ENCODE assay signal across 12 mouse cellular contexts in the genomic region with DNA sequence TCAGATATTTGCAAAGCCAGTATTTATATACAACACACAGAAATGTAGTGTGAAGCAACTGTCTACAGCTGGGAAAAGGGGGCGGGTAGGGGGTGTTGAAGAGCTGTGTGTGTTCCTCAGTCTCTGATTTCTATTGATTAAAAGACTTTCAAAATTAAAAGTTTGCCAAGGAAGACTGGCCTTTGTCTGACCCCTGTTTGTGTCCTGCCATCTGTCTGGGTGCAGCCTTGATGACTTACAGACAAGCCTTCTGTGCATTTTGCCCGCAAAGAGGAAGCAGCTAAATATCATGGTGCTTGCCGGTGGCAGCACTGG. TPM values are rescaled to one million over a fixed set of nuclear protein-coding genes. Genes with fewer than 3 reads are reported as not detected.
DNase-seq lines count a peak whose midpoint lies in the region; ATAC-seq and TF ChIP-seq lines count a peak whose summit lies in the region.
"Had no signal": no experiment of that assay in that cellular context is flagged by ENCODE, and none has a peak within 500 bp of the region (broad histone marks: within the 10 kb centered on the region; RNA-seq: fewer than 3 reads in every experiment).

No protein-coding gene starts in this region.

- intact Hi-C loops in heart, postnatal 14 days (cut with DNase I): no loop called here
- intact Hi-C loops in left cerebral cortex, postnatal 4 days (cut with DNase I): no loop called here

- no peak for TF ChIP-seq CTCF in heart, postnatal 0 days (IDR thresholded peaks at IDR 0.05; ENCODE audit: low read depth)

- no peaks in the 10 kb centered on the region for H3K27me3 ChIP-seq in heart, postnatal 0 days (ENCODE audit: control insufficient read depth, insufficient read depth, low read length)
- H3K27me3 ChIP-seq in embryonic facial prominence, embryonic 10.5 days (replicated peaks; ENCODE audit: low read depth, poor library complexity, severe bottlenecking): no peaks in the 10 kb centered on the region
- no peaks in the 10 kb centered on the region for H3K27me3 ChIP-seq in hindbrain, embryonic 12.5 days
- no peaks in the 10 kb centered on the region for H3K27me3 ChIP-seq in midbrain, embryonic 11.5 days (ENCODE audit: control insufficient read depth, insufficient read depth, low read length)

- H3K4me3 ChIP-seq in heart, postnatal 0 days (ENCODE audit: low read depth, low read length): no peak overlapping the region
- H3K4me3 ChIP-seq in embryonic facial prominence, embryonic 10.5 days: peak overlapping the region; percentile 33; the same call in 1 of the 2 replicates
- no peak overlapping the region for H3K4me3 ChIP-seq in hindbrain, embryonic 12.5 days
- H3K4me3 ChIP-seq in midbrain, embryonic 11.5 days (ENCODE audit: low read depth, low read length): no peak overlapping the region

- 0 out of 2 replicates have a peak overlapping the region, but pooled peaks have one; percentile 1 for H3K4me2 ChIP-seq in heart, postnatal 0 days (ENCODE audit: low read depth, low read length)
- H3K4me2 ChIP-seq in hindbrain, embryonic 12.5 days (replicated peaks): peak overlapping the region; percentile 25
- H3K4me2 ChIP-seq in midbrain, embryonic 11.5 days: peak overlapping the region; percentile 46

- no peak for TF ChIP-seq EP300 in heart, postnatal 0 days (IDR thresholded peaks at IDR 0.05; ENCODE audit: low read depth)

- H3K9me3 ChIP-seq in heart, postnatal 0 days (replicated peaks; ENCODE audit: control insufficient read depth, low read length): no peaks in the 10 kb centered on the region
- no peaks in the 10 kb centered on the region for H3K9me3 ChIP-seq in embryonic facial prominence, embryonic 10.5 days
- no peaks in the 10 kb centered on the region for H3K9me3 ChIP-seq in hindbrain, embryonic 12.5 days (replicated peaks)
- H3K9me3 ChIP-seq in midbrain, embryonic 11.5 days (ENCODE audit: control insufficient read depth, low read length): no peaks in the 10 kb centered on the region

- H3K4me1 ChIP-seq in heart, postnatal 0 days (ENCODE audit: control insufficient read depth, insufficient read depth): peaks cover 14% of the 10 kb centered on the region
- H3K4me1 ChIP-seq in embryonic facial prominence, embryonic 10.5 days: peaks cover 59% of the 10 kb centered on the region
- peaks cover 33% of the 10 kb centered on the region for H3K4me1 ChIP-seq in hindbrain, embryonic 12.5 days
- peaks cover 28% of the 10 kb centered on the region for H3K4me1 ChIP-seq in midbrain, embryonic 11.5 days (ENCODE audit: control insufficient read depth, insufficient read depth, low read length)

- no peak for DNase-seq in heart, postnatal 0 days (ENCODE audit: low spot score)
- DNase-seq in heart, postnatal 14 days: no peak
- no peak for DNase-seq in embryonic facial prominence, embryonic 10.5 days (ENCODE audit: low spot score)
- peak; percentile 93 for DNase-seq in midbrain, embryonic 11.5 days (ENCODE audit: low spot score, missing footprints)
- DNase-seq in right cerebral cortex, postnatal 25 days: no peak
- no peak for DNase-seq in left cerebral cortex, postnatal 4 days
- DNase-seq: cerebellum, adult 9-11 months; gastrocnemius, postnatal 25 days; spleen, adult 18-20 months had no signal

- no peak overlapping the region for H3K9ac ChIP-seq in heart, postnatal 0 days (replicated peaks; ENCODE audit: low read depth, low read length)
- peak overlapping the region; percentile 47; the same call in 1 of the 2 replicates for H3K9ac ChIP-seq in hindbrain, embryonic 12.5 days
- peak overlapping the region; percentile 62 for H3K9ac ChIP-seq in midbrain, embryonic 11.5 days (ENCODE audit: low read length)

- H3K27ac ChIP-seq in heart, postnatal 0 days (ENCODE audit: low read depth): peak overlapping the region; percentile 47; the same call in 1 of the 2 replicates
- peak overlapping the region; percentile 90 for H3K27ac ChIP-seq in embryonic facial prominence, embryonic 10.5 days (replicated peaks)
- H3K27ac ChIP-seq in hindbrain, embryonic 12.5 days: peak overlapping the region; percentile 92
- peak overlapping the region; percentile 99 for H3K27ac ChIP-seq in midbrain, embryonic 11.5 days (ENCODE audit: low read depth, low read length)

- no peak for ATAC-seq in heart, postnatal 0 days (ENCODE audit: insufficient read depth, low read depth)
- ATAC-seq in hindbrain, embryonic 12.5 days (ENCODE audit: low FRiP score): peak; percentile 9
- peak; percentile 2 for ATAC-seq in midbrain, embryonic 11.5 days (ENCODE audit: low FRiP score)
- no peak for ATAC-seq in megakaryocyte-erythroid progenitor cell, adult 5-6 weeks (replicated peaks; ENCODE audit: low FRiP score, low TSS enrichment, poor library complexity, severe bottlenecking)

- H3K36me3 ChIP-seq in heart, postnatal 0 days (replicated peaks; ENCODE audit: control insufficient read depth, insufficient read depth, low read length): peaks cover 9% of the 10 kb centered on the region
- H3K36me3 ChIP-seq in embryonic facial prominence, embryonic 10.5 days (replicated peaks): peaks cover 46% of the 10 kb centered on the region
- peaks cover 10% of the 10 kb centered on the region for H3K36me3 ChIP-seq in hindbrain, embryonic 12.5 days
- H3K36me3 ChIP-seq in midbrain, embryonic 11.5 days (ENCODE audit: control insufficient read depth, insufficient read depth, low read length): no peaks in the 10 kb centered on the region

- WGBS in heart, postnatal 0 days: 19% methylated on average over 3 of the region's 3 CpGs
- 14% methylated on average over 3 of the region's 3 CpGs for WGBS in embryonic facial prominence, embryonic 10.5 days
- WGBS in hindbrain, embryonic 12.5 days: 14% methylated on average over 3 of the region's 3 CpGs
- 3% methylated on average over 3 of the region's 3 CpGs for WGBS in midbrain, embryonic 11.5 days

RNA-seq across cellular contexts. Expression of gene 4933415A04Rik, which starts 11.8 kb away (rescaled TPM):
- 0.08 and 1.0 TPM in 2 replicates for total RNA-seq in heart, postnatal 0 days (2014; rRNA removed; ENCODE audit: low replicate concordance)
- polyA plus RNA-seq in heart, postnatal 0 days (2015; fragmentation: Nextera tagmentation; extraction: Ambion mirVana): 4.8 and 5.5 TPM in 2 replicates
- 1 to 10 TPM; 1.2 to 1.6 TPM for total RNA-seq in heart, postnatal 14 days (2021)
- 12.4 and 13.7 TPM in 2 replicates for polyA plus RNA-seq in embryonic facial prominence, embryonic 10.5 days (2016; fragmentation: Nextera tagmentation; extraction: Ambion mirVana)
- 6.5 and 8.1 TPM in 2 replicates for polyA plus RNA-seq in hindbrain, embryonic 12.5 days (2016; fragmentation: Nextera tagmentation; extraction: Ambion mirVana)
- polyA plus RNA-seq in midbrain, embryonic 11.5 days (2014; fragmentation: Nextera tagmentation; extraction: Ambion mirVana): 10.1 and 11.3 TPM in 2 replicates
- total RNA-seq in left cerebral cortex, postnatal 4 days (2021): 1 to 10 TPM; 1.7 to 2.2 TPM
- not detected in 2 replicates for total RNA-seq in megakaryocyte-erythroid progenitor cell, adult 5-6 weeks (2014; fragmentation: Nextera tagmentation)
- not detected in 2 replicates for total RNA-seq in megakaryocyte-erythroid progenitor cell, adult 5-6 weeks (2017)
- total RNA-seq: gastrocnemius, postnatal 25 days had no signal

RNA-seq across cellular contexts. Expression of gene Fabp6, which starts 26.3 kb away (rescaled TPM):
- not detected in 2 replicates for total RNA-seq in heart, postnatal 0 days (2014; rRNA removed; ENCODE audit: low replicate concordance)
- polyA plus RNA-seq in heart, postnatal 0 days (2015; fragmentation: Nextera tagmentation; extraction: Ambion mirVana): not detected in 2 replicates
- total RNA-seq in heart, postnatal 14 days (2021): not detected
- polyA plus RNA-seq in embryonic facial prominence, embryonic 10.5 days (2016; fragmentation: Nextera tagmentation; extraction: Ambion mirVana): not detected in 2 replicates
- polyA plus RNA-seq in hindbrain, embryonic 12.5 days (2016; fragmentation: Nextera tagmentation; extraction: Ambion mirVana): not detected in 2 replicates
- not detected in 2 replicates for polyA plus RNA-seq in midbrain, embryonic 11.5 days (2014; fragmentation: Nextera tagmentation; extraction: Ambion mirVana)
- not detected for total RNA-seq in left cerebral cortex, postnatal 4 days (2021)
- not detected in 2 replicates for total RNA-seq in megakaryocyte-erythroid progenitor cell, adult 5-6 weeks (2014; fragmentation: Nextera tagmentation)
- not detected in 2 replicates for total RNA-seq in megakaryocyte-erythroid progenitor cell, adult 5-6 weeks (2017)
- total RNA-seq: gastrocnemius, postnatal 25 days; left cerebral cortex, adult 18-20 months had no signal

RNA-seq across cellular contexts. Expression of gene Ccnjl, which starts 46.4 kb away (rescaled TPM):
- total RNA-seq in heart, postnatal 0 days (2014; rRNA removed; ENCODE audit: low replicate concordance): 8.9 and 10.8 TPM in 2 replicates
- polyA plus RNA-seq in heart, postnatal 0 days (2015; fragmentation: Nextera tagmentation; extraction: Ambion mirVana): 10.1 and 11.7 TPM in 2 replicates
- total RNA-seq in heart, postnatal 14 days (2021): 1 to 10 TPM; 7.4 to 8.5 TPM
- polyA plus RNA-seq in embryonic facial prominence, embryonic 10.5 days (2016; fragmentation: Nextera tagmentation; extraction: Ambion mirVana): 37.8 and 39.6 TPM in 2 replicates
- polyA plus RNA-seq in hindbrain, embryonic 12.5 days (2016; fragmentation: Nextera tagmentation; extraction: Ambion mirVana): 27.6 and 29.6 TPM in 2 replicates
- polyA plus RNA-seq in midbrain, embryonic 11.5 days (2014; fragmentation: Nextera tagmentation; extraction: Ambion mirVana): 35.7 and 40.2 TPM in 2 replicates
- 1 to 10 TPM; 4.8 to 5.3 TPM for total RNA-seq in left cerebral cortex, postnatal 4 days (2021)
- total RNA-seq in megakaryocyte-erythroid progenitor cell, adult 5-6 weeks (2014; fragmentation: Nextera tagmentation): 1.7 TPM in 1 of 2 replicates, not detected in the other
- total RNA-seq in megakaryocyte-erythroid progenitor cell, adult 5-6 weeks (2017): 0.11 and 0.33 TPM in 2 replicates

Comparison
In these comparisons a context has a peak if more than half of its experiments do, and no peak if none do; other contexts are left out.
1. ATAC-seq: peak in hindbrain, embryonic 12.5 days (single experiment) and midbrain, embryonic 11.5 days (single experiment); none in heart, postnatal 0 days (single experiment) and megakaryocyte-erythroid progenitor cell, adult 5-6 weeks (single experiment).
2. H3K27ac ChIP-seq: peak in every context shown above with its lines; median percentile 99 in midbrain, embryonic 11.5 days; 92 in hindbrain, embryonic 12.5 days; 90 in embryonic facial prominence, embryonic 10.5 days; 47 in heart, postnatal 0 days.
3. Peak in every context shown above with its lines, with median percentiles within 50 percentile points of each other: H3K4me2 ChIP-seq.